Mouse (Mus musculus): ENCODE results near the gene Trim63. TPM values are rescaled to one million over a fixed set of nuclear protein-coding genes. Genes with fewer than 3 reads are reported as not detected.

Gene Trim63
- total RNA-seq, 2 experiments from 2014 or later = not detected

DNA sequence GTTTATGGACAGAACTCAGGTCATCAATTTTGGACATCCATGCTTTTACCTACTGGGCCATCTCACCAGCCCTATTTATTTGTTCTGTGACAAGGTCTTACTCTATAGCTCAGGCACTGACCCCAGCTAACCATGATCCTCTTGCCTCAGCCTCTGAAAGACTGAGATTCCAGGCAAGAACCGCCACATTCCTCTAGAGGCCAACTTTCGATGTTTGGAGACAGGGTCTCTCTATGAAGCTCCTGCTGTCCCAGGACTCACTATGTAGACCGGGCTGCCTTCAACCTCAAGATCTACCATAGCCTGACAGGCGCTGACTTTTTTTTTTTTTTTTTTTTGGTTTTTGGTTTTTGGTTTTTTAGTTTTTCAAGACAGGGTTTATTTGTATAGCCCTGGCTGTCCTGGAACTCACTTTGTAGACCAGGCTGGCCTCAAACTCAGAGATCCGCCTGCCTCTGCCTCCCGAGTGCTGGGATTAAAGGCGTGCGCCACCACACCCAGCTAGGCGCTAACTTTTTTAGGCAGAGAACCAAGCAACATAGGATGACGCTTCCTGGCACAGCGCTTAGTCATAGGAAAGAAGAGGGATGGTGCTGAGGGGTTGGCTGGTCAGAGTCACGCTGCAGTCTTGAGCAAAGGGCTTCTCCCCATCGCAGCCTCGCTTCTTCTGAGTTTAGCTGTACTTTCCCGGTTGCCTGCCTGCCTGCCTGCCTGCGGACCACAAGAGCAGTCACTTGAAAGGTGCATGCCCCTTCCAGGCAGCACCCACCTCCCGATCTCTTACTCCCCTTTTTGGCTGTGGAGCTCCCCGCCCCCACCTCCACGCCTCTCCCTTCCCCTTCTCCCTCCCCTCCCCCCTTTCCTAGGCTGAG is 16.1 kb upstream of the Trim63 start:
- no peak for ATAC-seq (replicated peaks; ENCODE audit: poor library complexity)

DNA sequence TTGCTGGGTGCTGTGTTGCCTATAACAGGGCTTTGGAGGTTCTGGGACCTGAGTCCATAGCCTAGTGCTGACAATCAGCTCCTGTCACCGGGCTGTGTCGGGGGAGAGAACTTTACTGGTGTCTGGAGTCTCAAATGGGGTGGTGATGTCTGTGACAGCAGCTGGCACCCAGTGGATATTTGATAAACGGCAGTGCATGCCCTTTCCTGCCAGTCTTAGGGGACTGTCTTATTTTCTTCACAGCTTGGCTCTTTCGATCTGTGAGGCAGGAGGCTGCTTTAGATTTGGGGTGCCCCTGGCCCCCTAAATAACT is 15.5 kb upstream of the Trim63 start:
- ATAC-seq (replicated peaks; ENCODE audit: poor library complexity) = peak; percentile 37; the same call in 1 of the 2 replicates

DNA sequence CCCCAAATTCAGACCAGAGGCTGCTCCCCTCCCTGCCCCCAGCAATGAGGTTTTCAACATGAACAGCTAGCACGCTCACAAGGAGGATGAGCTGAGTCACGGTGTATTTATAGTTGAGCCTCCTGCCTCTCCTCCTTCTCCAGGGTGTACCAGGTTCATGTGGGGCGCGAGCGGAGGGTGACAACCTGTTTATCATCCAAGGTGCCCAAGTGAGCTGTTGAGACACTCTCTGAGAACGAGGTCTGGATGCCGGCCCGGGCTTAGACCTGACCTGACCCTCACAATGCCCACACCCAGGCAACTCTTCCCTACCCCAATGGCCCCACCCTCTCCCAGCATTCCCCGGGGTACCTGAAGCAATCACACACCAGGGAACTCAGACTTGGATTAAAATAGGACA is 14.6 kb upstream of the Trim63 start:
- ATAC-seq (replicated peaks; ENCODE audit: poor library complexity) = peak; percentile 48

DNA sequence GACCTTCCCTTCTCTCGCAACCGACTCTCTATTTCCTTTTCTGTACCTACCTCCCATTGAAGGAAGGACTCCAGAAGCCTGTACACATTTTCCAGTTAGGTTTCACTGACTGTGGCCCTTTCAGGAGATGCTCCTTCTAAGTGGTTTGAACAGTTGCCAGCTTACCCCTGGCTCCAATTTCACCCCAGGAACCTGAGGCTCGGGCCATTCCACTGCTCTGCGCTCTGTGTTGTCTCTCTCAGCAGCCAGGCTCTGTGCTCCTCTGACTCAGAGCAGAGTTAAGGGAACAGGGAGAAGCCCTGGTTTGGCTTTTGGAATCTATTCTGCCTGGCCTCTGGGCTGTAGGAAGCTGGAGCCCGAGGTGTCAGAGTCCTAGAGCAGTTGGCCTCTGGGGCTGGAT is 12.8 kb upstream of the Trim63 start:
- no peak for ATAC-seq (replicated peaks; ENCODE audit: poor library complexity)

DNA sequence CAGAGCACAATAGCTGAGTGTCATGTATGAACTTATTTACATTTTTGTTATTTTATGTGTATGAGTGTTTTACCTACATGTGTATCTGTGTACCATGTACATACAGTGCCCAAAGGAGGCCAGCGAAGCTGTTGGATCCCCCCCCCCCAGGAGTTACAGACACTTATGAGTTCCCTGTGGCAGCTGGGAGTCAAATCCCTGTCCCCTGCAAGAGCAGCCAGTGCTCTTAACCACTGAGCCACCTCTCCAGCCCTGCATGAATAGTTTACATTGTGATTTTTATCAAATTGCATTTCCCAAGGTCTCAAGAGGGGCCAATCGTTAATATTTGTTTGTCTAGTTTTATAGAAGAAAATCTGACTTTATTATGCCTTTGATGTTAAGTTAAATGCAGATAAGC is 8.0 kb upstream of the Trim63 start:
- no peak for ATAC-seq (replicated peaks; ENCODE audit: poor library complexity)

DNA sequence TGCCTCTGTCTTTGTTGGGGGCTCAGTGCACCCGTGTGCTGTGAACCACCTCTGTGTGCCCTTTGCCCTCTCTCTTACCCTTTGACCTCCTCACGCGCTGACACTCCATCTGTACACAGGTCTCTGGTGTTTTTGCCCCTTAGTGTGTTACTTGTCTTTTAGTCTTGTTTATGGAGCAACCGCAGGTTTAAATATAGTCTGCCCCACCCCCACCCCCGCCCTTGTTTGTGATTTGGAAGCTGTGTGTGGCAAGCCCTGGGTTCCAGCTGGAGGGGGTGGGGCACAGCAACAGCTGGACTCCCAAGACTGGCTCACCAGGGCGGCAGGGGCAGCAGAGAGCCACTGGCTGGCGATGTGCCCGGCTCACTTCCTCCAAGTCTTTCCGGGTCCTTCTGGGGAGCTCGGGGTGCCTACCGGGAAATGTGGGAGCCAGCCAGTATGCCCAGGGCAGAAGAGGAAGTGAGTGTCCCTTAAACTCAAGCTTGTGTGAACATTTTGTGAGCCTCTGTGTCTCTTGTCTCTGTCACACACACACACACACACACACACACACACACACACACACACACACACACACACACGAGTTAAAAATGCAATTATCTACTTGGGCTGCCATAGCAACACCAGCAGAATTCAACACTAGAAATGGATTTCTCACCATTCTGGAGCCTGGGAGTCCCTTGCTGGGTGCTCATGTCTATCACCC is 7.4 kb upstream of the Trim63 start:
- ATAC-seq (replicated peaks; ENCODE audit: poor library complexity) = peak; percentile 94

DNA sequence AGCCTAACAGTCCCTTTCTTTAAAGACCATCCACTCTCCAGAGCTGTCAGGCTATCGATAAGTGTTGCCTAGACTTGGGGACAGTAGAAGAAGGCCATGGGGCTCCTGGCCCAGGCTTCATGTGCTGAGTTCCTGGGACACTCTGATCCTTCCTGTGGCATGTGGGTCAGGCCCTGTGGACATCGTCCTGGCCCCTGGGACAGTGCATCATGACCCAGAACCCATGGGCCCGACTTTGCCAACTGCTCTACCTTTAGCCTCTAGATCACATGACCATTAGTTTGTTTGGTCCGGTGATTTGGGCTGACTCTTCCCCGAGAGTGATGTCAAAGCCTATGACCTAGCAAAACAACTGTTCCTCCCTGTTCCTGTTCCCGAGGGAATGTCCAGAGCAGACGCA is 4.8 kb upstream of the Trim63 start:
- ATAC-seq (replicated peaks; ENCODE audit: poor library complexity) = no peak

DNA sequence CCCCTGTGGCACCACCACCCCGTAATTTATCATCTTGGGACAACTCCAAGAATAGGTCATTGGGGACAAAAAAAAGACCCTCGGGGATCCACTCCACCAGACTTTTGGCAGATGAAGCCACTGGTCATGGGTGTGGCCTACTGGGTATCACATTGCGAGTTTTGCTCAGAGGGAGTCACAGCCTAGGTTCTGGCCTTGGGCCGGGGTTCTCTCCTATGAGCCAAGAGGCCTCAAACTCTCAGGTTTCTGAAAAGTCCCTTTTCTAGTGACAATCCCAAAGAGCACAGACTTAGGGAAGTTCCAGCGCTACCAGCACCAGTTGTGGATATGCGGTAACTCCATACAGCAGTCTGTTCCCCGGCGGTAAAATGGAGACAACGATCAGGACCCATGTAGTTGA is 4.3 kb upstream of the Trim63 start:
- ATAC-seq (replicated peaks; ENCODE audit: poor library complexity) = no peak

DNA sequence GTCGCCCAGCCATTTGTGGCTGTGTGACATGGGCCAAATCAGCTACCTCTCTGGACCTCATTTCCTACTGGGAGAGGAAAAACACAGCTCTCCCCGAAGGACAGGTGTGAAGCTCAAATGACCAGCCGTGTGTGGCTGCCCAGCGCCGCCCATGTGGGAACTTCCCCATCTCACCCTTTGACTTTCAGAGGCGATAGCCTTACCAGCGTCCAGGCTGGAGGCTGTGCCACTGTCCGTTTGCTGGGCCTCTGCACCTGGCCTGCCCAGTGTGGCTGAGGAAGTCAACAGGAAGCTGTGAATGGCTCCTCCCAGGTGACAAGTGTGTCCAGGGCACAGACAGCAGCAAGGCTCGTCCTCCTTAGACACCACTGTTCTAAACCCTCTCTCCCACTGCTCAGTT is 3.1 kb upstream of the Trim63 start:
- ATAC-seq (replicated peaks; ENCODE audit: poor library complexity) = no peak

DNA sequence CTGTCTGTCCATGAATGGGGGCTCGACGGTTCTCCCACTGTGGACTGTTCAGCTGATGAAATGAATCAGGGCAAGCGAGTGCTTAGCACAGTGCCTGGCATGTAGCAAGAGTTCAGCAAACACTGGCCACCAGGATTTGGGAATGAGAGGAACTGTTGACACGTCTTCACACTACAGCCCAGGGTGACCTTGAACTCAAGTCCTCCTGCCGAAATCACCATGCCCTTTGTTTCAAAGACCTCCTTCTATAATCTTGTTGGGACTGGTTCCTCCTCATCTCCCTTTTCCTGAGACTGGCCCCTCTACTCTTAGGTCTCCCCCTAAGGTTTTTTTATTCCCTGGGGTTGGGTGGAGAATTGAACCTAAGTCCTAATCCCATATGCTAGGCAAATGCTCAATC is 2.6 kb upstream of the Trim63 start:
- ATAC-seq (replicated peaks; ENCODE audit: poor library complexity) = no peak

DNA sequence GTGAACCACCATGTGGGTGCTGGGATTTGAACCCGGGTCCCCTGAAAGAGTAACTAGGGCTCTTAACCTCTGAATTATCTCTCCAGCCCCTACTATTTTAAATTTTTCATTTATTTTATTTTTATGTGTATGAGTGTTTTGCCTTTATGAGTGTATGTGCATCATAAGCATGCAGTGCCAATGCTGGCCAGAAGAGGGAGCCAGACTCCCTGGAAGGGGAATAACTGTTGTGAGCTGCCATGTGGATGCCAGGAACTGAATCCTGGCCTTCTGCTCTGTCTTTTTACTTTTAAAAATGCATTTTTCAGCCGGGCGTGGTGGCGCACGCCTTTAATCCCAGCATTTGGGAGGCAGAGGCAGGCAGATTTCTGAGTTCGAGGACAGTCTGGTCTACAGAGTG is 2.0 kb upstream of the Trim63 start:
- no peak for ATAC-seq (replicated peaks; ENCODE audit: poor library complexity)

DNA sequence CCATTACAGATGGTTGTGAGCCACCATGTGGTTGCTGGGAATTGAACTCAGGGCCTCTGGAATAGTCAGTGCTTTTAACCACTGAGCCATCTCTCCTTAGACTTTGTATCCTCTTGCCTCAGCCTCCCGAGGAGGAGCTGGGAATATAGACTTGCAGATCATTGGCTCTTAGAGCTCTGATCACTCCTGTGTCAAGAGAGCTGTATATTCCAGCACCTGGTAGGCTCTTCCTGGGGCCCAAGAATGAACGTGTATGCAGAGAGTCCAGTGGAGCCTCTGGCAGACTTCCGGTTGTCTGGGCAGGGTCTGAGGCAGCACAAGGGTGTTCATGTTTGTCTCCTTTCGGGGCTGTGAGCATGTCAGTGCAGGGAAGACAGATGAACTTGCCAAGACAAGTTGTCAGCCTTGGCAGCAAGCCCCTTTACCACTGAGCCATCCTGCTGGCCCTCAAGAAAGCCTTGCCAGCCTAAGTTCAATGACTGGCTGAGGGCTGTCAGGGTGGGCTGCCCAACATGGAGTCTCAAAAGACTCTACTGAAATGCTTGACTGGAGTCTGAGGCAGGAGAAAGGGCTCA is 752 bp upstream of the Trim63 start:
- no peak for ATAC-seq (replicated peaks; ENCODE audit: poor library complexity)

DNA sequence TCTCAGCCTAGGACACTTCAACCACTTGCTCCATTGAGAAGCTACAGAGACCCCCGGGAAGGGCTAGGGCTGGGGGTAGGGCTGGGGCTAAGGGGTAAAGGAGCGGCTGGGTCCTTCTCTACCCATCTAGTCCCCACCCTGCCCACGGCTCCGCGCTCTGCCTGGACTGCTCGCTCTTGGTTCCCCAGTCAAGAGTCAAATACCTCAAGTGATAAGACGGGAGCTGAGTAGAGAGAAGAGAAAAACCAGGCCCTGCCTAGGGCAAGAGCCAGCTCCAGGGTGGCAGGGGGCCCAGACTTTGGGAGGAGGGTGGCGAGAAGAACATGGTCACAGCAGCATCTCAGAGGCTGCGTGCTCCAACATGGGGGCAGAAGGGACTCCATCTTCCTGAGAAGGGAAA is 550 bp downstream of the Trim63 start:
- ATAC-seq (replicated peaks; ENCODE audit: poor library complexity) = no peak

DNA sequence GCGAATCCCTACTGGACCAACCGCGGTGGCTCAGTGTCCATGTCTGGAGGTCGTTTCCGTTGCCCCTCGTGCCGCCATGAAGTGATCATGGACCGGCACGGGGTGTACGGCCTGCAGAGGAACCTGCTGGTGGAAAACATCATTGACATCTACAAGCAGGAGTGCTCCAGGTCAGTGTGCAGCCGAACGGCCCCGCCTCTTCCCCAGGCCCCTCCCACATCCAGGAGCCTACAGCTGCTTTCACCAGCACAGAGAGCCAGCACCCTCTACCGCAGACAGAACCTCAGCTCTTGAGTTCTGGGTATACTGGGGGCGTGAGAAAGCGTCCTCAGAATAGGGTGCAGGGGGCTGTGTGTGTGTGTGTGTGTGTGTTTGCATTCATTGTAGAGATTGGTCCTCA is 1.5 kb downstream of the Trim63 start:
- ATAC-seq (replicated peaks; ENCODE audit: poor library complexity) = 0 out of 2 replicates have a peak, but pooled peaks have one; percentile 20

DNA sequence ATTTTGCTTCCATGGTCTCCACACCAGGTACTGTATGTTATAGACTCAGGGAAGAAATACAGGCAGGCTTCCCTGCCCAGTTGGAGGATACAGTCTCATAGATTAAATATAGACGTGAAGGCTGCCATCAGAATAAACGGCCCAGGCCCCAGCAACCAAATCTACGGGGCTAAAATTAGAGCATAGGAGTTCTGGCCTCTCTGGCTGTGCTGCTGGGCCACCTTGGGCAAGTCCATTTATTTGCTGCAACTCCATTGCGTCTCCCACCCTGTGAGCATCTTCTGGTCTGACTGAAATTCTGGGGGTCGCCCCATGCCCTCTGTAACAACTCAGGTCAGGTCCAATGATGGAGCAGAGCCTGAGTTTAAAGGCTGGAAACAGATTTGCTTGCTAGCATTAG is 4.2 kb downstream of the Trim63 start:
- no peak for ATAC-seq (replicated peaks; ENCODE audit: poor library complexity)

DNA sequence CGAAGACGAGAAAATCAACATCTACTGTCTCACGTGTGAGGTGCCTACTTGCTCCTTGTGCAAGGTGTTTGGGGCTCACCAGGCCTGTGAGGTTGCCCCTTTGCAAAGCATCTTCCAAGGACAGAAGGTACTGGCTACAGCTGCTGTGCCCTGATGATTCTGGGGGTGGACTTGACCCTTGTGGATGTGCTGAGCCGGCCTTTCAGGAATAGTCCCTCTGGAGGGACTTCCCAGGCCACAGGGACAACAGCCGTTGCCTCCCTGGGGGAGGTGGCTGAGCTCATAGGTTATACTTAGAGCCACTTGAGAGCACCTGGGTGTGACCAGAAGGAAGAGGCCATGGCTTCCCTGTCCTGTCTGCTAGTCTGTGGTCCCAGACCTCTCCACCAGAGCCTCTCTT is 4.8 kb downstream of the Trim63 start:
- no peak for ATAC-seq (replicated peaks; ENCODE audit: poor library complexity)

DNA sequence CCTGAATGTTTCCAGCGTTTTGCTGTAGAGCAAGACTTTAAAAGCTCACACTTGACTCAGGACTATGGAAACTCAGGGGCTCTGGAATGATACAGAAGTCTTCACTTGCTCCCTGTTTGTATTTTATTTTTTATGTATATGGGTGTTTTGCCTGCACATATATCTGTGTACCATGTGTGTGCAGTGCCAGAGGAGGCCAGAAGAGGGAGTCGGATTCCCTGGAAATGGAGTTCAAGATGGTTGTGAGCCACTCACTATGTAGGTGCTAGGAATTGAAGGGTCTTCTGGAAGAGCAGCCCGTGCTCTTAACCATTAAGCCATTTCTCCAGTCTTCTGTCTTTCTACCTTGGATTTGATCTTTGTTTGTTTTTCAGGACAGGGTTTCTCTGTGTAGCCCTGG is 6.6 kb downstream of the Trim63 start:
- no peak for ATAC-seq (replicated peaks; ENCODE audit: poor library complexity)

DNA sequence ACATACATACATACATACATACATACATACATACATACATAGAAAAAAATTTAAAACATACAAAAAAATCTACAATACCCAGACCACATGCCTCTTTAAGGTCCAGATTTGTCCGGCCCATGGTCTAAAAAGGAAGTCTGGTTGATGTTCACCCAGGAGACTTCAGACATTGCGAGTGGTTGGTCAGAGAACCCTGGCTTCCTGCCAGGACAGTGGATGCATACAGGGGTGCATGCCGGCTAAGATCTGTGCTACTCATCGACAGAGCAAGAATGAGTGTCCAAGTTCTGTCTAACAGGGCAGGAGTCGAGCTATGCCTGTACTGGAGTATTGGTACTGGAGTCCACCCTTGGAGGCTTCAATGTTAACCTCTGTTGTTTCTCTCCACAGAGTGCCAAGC is 9.7 kb downstream of the Trim63 start:
- no peak for ATAC-seq (replicated peaks; ENCODE audit: poor library complexity)

DNA sequence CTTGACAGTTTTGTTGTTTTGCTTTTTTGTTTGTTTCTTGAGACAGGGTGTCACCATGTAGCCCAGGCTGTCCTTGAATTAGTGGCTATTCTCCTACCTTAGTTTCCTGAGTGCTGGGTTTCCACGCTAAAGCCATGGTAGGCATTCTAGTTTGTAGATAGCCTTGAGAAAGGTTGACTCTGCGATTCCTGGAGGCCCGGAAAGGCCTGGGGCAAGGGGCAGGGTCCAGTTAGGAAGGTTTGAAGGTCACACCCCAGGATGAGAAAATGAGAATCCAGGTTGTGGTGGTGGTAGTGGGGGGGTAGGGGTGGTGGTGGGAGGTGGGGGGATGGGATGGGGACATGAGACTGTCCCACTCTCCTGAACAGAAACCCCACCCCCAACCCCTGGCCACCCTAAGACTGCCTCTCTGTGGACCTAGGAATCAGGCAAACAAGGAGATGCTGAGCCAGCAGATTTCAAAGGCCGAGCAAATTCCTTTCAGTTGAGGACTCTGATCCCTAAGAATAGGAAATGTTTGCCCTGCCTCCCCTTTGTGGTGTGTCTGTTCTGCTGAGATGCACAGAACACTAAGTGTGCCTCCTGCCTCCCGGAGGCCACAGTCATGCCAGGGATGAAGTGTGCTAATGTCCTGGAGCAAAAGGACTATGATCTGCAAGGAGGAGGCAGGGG is 12.1 kb downstream of the Trim63 start:
- ATAC-seq (replicated peaks; ENCODE audit: poor library complexity) = no peak

DNA sequence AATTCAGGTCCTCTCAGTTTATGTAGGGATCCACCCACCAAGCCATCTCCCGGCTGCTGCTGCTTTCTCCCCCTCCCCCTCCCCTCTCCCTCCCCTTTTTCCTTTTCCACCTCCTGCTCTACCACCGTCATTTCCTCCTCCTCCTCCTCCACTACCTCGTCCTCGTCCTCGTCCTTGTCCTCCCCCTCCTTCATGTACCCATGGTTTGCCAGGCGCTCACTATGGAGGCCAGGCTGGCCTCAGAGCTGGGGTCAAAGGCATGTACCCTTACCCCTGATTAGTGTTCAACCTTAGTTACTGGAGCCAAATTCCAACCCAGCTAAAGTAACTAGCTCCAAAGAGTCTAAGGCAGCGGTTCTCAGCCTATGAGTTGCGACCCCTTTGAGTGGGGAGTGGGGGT is 13.2 kb downstream of the Trim63 start:
- no peak for ATAC-seq (replicated peaks; ENCODE audit: poor library complexity)

DNA sequence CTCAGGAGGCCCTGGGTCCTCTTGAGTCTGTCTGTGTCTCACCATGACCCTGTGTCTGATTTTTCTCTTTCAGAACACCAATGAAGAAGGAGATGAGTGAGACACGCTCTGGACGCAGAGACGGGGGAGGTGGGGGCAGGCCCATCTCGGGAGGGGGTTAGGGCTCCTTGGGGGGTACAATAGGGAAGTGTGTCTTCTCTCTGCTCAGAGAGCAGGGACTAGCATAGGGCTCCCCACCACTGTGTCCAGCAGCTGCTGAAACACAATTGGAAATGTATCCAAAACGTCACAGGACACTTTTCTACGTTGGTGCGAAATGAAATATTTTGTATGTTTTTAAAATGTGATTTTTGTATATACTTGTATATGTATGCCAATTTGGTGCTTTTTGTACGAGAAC is 13.9 kb downstream of the Trim63 start:
- ATAC-seq (replicated peaks; ENCODE audit: poor library complexity) = no peak

DNA sequence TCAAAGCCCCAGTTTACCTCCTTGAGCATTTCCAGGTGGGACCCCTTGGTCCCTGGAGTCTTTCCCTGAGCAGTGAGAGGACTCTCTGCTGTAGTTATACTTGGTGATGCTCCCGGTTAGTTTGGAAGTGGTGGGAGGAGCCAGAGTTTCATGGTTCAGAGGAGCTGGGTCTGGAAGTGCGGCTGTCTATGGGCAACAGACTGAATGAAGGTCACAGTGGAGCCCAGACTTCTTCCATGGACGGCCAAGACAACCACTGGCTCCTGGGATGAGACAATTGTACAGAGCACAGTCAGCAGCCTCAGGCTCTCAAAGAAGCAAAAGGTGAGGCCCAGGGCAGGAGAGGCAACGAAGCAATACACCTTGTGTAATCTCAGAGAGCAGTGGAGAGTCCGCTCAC is 15.4 kb downstream of the Trim63 start:
- no peak for ATAC-seq (replicated peaks; ENCODE audit: poor library complexity)
